Mouse (Mus musculus) frontal cortex, postnatal 10 days (tissue): ENCODE measurements around the gene Sytl3.
A peak's percentile ranks its signal among the peaks of the same experiment; 100 is the strongest.

Source experiments
- DNase-seq, 2 experiments: peaks; one replicate each; pipeline ENCODE4 v3.0.0; 2022; ENCODE audit warnings: low spot score in 2 of 2, mixed read lengths in 1 of 2

The Sytl3 gene

DNA sequence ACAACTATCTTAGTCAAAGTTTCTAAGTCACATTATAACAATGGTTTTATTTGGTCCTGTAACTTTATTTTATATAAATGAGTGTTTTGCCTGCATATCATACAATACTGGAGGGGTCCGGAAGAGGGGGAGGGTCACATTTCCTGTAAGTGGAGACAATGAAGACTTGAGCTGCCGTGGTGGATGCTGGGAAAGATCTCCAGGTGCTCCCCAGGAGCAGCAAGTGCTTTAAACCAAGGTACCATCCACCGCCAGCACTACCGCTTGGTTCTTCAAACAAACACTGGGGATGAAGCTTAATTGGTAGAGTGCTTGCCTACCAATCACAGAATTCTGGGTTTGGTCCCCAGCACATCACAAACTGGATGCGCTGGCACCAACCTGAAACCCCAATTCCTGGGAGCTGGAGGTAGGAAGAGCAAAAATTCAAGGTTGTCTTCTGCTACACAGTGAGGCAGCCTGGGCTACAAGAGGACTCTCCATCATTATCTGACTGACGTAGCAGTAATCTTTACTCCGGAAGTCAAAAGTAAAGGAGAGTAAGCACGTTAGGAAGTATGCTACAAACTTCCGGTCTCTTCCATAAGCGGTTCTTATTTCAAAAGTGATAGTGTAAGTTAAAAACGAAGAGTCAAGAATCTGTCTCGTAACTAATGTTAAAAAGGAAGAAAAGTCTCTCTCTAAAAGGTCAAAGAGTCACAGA is 118.9 kb downstream of the Sytl3 start:
- DNase-seq: no peak

DNA sequence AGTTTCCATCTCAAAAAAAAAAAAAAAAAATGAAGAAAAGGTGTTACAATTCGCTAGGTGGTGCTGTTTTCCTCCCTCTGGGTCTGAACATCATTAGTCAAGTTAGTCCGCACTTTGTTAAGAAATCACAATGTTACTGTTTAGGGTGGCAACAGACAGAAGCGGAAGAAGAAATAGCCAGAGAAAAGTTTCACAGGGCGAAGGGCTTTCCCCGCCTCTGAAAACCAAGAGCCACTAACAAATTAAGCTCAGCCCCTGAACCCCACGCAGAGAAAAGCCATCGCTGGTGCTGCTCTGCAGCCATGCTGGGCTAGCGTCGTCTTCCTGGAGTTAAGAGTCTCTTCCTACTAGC is 119.4 kb downstream of the Sytl3 start:
- DNase-seq: no peak

DNA sequence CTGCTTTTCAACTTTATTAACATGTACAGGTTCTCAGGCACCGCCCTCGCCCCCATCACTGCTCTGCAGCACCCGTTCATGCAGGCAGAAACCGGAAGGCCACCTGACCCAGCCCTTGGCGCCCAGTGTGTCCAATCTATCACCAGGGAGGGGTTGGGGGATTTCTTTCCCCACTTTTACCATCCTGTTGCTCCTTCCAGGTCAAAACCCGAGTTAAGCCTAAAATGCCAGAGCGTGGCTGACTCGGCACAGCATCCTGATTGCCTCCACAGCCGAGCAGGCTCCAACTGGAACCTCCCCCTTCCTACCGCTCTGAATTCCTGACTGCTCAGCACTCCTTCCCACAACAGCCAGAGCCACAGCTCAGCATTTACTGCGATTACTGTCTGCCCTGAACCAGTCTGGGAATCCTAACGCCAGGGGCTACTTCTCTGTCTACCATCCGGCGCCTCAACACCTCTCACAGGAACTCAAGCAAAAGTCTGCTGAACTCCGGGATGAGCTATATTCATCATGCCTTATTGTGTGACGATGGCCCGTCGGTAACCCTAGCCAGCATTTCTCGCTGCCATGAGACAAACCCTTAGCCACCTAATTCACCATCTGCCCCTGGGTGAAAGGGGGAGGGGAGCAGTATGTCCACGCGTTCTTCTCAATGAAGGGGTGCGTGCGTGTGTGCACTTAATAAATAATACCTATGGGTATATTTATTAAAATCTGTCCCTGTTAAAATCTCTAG is 120.0 kb downstream of the Sytl3 start:
- DNase-seq: peak in 1 of 2 experiments; percentile 21

DNA sequence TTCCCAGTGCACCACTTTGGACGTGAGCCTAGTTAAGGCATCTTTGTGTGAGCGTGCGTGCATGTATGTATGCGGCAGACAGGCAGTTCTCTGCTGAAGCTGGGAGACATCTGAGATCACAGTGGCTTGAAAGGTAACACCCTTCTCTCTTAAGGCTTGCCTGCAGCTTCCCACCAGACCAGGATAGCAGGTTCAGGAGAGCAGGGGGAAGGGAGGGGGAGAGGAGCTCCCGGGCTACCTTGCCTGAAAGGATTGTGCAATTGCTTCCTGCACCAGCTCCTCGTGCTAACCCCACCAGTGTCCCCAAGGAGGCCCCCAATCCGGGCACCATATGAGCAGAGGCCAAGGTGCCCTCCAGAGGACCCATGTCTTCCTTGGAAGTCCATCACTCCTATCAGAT is 120.7 kb downstream of the Sytl3 start:
- no peak for DNase-seq

DNA sequence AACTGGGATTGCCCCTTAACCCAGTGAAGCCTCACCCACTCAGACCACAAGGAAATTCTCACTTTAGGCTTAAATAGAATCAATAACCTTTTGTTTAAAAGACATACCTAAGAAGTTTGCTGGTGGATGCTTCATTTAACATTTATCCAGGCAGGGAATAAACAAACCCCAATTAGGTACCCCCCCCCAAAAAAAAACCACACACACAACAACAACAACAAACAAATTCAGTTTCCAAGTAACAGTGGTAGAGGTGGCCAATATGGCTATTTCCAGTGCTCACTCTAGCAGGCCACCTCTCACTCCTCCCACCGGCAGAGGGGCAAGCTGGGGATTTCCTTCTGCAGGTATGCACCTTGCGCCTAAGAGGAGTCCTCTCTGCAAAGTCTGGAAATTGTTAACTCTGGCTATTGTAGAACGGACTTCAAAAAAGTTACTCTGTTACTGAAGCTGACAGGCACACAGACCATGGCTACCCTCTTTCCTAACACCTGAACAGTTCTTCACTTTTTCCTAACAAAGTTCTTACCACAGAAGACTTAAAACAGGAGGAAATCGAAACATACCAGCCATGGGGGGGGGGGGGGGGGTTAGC is 121.7 kb downstream of the Sytl3 start:
- no peak for DNase-seq

DNA sequence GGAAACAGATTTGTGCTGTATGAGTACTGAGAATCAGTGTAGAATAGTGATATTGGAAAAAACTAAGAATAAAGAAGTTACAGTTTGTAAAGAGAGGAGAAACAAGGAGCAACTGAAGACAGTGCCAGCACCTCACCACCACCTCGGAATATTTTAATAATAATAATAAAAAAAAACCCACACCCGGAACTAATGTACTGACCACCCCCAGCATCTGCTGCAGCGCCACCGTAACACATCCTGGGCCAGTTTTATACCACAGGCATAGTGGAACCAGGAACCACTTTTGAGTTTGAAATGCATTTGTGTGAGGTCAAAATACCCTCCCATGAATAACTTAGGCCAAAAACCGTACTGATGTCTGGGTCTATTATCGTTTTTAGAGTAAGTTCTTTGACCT is 122.4 kb downstream of the Sytl3 start:
- DNase-seq: no peak

DNA sequence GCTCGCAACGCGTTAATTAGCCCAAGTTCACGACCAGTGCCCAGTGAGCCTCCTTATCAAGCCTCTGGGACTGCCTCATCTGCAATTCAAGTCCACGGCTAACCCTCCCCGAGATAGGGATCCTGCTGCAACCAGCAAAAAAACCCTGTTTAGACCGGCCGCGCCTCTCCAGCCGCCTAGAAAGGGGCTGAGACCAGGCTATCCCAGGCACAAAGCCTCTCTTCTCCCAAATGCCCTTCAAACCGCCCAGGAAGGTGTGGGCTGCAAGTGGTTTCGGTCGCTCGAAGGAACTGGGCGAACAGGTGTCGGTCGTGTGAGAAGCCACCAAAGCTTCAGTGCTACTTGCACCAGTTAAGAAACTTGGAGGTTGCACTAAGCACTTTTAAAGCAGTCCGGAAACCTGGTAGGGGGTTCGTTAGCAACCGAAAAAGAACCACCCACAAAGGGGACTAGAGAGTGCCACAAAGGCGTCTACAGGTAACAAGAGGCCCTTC is 123.2 kb downstream of the Sytl3 start:
- no peak for DNase-seq

DNA sequence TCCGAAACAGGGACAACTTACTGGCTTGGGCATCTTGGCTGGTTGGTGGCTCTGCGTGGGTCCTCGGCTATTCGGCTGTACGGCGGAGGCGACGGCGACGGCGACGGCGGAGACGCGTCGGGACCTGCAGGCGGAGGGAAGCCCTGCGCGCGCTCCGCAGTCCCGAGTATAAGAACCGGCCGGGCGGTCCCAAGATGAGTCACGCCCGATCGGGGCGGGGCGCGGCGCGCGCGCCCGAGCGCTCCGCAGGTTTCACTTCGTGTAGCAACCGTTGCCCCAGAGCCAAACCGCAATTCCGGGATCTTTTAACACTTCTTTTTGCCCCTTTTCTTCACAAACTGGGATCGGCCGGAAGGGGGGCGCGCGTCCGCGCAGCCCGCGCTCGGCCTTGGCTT is 123.7 kb downstream of the Sytl3 start, which contains the start of gene Ezr:
Gene Ezr (minus strand): TSS at position 174 of the 395 bp plus-strand sequence.
- DNase-seq: peak; percentile 53 to 72

DNA sequence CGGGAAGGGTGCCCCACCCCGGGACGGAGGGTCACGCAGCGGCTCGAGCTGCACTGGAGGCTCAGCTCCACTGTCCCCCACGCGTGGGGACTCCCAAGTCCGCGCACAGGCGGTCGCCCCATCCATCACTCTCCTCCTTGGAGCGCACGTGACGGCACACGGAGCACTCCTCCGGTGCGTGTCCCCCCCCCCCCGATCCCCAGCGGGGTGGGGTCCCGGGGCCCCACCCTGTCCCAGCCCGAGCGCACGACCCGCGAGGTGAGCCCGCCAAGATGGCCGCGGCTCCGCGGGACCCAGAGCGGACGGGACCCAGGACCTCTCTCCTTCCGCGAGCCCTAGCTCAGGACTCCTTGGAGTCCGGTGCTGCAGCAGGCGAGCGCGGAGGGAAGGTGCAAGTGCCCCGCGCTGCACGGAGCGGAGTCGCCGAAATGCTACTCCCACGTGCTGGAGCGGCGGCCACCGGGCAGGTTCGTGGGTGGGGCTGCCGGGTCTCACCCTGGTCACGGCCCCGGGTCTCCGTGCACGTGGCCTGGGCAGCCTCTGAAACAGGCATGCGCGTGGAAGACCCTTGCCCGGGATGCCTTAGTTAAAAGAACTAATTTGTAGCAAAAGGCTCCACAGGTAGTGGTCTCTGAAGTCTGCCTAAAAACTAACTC is 124.2 kb downstream of the Sytl3 start:
- DNase-seq: peak in 1 of 2 experiments; percentile 22

DNA sequence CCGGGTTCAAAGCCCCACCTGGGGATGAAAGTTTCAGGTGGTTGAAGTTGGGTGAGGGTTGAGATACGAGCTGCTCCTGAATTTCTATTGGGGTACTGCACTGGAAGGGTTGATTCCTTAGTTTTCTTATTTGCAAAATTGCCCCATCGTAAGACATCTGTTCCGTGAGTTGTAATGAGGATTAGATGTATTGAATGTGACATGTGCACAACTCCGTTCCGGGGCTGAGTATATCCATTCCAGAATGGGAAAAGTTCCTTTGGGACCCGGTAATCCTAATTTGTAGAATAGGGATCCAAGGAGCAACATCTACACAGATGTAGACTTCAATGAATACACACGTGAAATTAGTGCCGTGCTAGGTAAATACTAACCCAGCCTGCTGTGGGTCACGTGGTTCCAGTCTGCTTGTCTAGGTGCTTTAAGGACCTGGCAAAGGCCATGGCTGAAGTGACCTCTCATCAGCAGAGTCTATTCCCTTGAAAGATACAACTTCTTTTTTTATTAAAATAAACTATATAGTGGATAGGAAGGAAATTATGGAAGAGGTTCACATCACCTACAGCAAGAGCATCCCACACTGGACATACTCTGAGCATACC is 125.0 kb downstream of the Sytl3 start:
- no peak for DNase-seq

DNA sequence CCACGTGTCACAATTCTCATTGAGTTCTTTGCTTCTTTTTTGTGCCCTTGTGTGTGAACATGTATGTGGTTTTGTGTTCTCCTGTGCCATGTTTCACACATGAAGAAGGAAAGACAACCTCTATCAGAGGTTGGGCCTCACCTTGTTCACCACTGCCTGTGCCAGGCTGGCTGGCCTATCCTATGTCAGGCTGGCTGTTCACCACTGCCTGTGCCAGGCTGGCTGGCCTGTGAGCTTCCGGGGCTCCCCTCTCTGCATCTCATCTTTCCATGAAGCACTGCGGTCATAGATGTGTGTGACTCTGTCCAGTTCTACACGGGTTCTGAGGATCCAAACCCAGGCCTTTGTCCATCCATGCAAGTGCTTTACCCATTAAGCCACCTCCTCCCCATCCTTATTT is 128.3 kb downstream of the Sytl3 start:
- no peak for DNase-seq
